Mouse (Mus musculus): ENCODE data around the gene Zfp618. TPM values are rescaled to one million over a fixed set of nuclear protein-coding genes. Genes with fewer than 3 reads are reported as not detected.
A peak's percentile ranks its signal among the peaks of the same experiment; 100 is the strongest.

Gene Zfp618
- polyA plus RNA-seq, 1 experiment: 0.60 TPM

DNA sequence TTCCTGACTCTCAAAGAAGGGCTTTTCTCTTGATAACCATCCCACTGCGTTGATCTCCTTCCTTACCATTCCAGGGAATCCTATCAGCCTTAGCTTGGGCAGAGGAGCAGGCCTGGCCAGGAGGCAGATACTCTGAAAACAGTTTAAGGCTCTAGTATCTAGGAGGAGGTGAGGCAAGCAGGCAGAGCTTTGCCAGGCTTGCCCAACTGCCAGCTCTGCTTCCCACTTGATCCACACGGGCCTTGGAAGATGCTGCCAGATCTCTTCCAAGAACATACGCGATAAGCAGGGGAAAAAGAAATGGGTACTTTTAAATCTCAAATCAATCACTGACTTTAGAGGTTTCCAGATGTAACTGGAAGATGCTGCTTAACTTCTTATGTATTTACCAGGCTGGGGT is 1.6 kb upstream of the Zfp618 start:
- no peak overlapping the region for H3K27ac ChIP-seq (ENCODE audit: insufficient read depth, low read depth, low read length)
- no peak for TF ChIP-seq POLR2A (IDR thresholded peaks at IDR 0.05; ENCODE audit: low read depth, low read length)
- no peak for TF ChIP-seq CTCF (IDR thresholded peaks at IDR 0.05; ENCODE audit: extremely low read depth, insufficient read length, insufficient replicate concordance, low read depth, low read length)

DNA sequence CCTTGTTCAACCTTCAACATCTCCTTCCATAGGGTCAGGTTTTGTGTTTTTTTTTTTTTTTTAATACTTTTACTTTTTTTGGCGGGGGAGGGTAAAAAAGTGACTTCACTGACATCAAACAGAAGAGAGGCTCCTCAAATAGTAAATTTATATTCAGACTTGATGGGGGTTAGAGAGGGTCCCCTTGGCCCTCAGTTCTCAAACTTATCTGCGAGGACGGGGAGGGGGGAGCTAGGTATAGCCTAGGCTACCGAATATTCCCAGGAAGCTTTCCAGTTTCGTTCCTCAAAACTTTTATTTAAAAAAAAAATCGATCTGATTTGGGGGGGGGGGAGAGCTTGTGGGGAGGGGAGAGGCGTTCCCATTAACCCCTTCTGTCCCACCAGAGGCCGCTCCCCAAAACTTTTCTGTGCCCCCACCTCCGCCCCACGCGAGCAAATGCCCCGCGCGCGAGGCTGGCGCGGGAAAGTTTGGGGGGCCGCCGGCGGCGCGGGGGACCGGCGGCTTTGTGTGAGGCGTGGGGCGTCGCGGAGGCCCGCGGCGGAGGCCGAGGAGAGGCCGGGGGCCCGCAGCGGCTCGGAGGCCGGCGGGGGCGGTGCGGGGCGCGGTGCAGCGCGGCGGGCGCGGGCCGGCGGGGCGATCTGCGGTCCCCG is 403 bp upstream of the Zfp618 start:
- Histone ChIP-seq H3K4me1 (ENCODE audit: control insufficient read depth, insufficient read depth, insufficient read length, low read length) (no peaks in the 10 kb centered on the region), H3K36me3 (ENCODE audit: control insufficient read depth, insufficient read depth, low read length) (no peaks in the 10 kb centered on the region), H3K4me3 (ENCODE audit: low read depth, low read length) (peak overlapping the region; percentile 56), H3K27ac (ENCODE audit: insufficient read depth, low read depth, low read length) (no peak overlapping the region), H3K27me3 (ENCODE audit: control insufficient read depth, insufficient read depth, low read length) (peaks cover 9% of the 10 kb centered on the region)
- 7% methylated on average over 37 of the region's 52 CpGs for WGBS
- TF ChIP-seq POLR2A (IDR thresholded peaks at IDR 0.05; ENCODE audit: low read depth, low read length): no peak
- no peak for TF ChIP-seq CTCF (IDR thresholded peaks at IDR 0.05; ENCODE audit: extremely low read depth, insufficient read length, insufficient replicate concordance, low read depth, low read length)

More for the DNA sequence above, 1.6 kb upstream of the Zfp618 start:
- Histone ChIP-seq H3K27me3 (ENCODE audit: control insufficient read depth, insufficient read depth, low read length) (peaks cover 9% of the 10 kb centered on the region), H3K4me1 (ENCODE audit: control insufficient read depth, insufficient read depth, insufficient read length, low read length) (no peaks in the 10 kb centered on the region), H3K36me3 (ENCODE audit: control insufficient read depth, insufficient read depth, low read length) (no peaks in the 10 kb centered on the region), H3K4me3 (ENCODE audit: low read depth, low read length) (no peak overlapping the region)
- WGBS: 67% methylated on average over 4 of the region's 4 CpGs

DNA sequence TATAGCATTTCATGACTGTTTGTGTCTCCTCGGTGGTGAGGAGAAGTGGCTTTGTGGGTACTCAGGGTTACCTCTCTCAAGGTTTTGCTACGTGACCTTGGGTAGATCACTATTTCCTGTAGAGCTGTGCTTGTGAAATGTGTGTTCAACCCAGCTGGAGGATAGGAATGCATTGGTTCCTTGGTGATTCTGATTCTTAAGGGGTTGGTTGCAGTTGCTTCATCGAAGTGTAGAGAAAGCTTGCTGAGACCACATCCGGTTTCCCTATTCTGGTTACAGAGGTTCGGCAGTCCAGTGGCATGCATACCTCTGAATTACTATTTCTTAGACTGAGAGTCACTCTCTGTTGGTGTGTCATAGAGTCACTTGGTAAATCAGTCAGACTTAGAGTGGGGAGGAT is 4.2 kb downstream of the Zfp618 start:
- 70% methylated on average over 5 of the region's 5 CpGs for WGBS

DNA sequence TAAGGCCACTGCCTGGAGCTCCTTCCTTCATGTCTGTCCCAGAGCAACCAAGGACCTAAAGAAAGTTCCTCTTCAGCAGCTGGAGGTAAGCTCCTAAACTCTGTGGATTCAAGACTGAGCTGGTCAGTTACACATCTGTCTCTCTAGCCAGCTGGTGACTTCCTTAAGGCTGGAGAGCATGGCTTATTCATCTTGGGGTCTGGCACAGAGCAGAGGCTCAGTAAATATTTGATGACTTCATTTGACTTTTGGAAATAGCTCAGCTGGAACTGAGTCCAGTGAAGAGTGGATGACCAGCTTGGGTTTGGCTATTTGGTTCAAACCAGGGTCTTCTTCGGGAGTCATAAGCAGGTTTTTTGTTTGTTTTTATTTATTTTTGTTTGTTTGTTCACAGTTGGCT is 6.6 kb downstream of the Zfp618 start:
- H3K4me3 ChIP-seq (ENCODE audit: low read depth, low read length): no peak overlapping the region
- no peaks in the 10 kb centered on the region for H3K27me3 ChIP-seq (ENCODE audit: control insufficient read depth, insufficient read depth, low read length)
- 69% methylated on average over 1 of the region's 1 CpGs for WGBS
- no peaks in the 10 kb centered on the region for H3K36me3 ChIP-seq (ENCODE audit: control insufficient read depth, insufficient read depth, low read length)
- peaks cover 1% of the 10 kb centered on the region; the same call in 1 of the 2 replicates for H3K4me1 ChIP-seq (ENCODE audit: control insufficient read depth, insufficient read depth, insufficient read length, low read length)
- TF ChIP-seq CTCF (IDR thresholded peaks at IDR 0.05; ENCODE audit: extremely low read depth, insufficient read length, insufficient replicate concordance, low read depth, low read length) (no peak), POLR2A (IDR thresholded peaks at IDR 0.05; ENCODE audit: low read depth, low read length) (no peak)
- H3K27ac ChIP-seq (ENCODE audit: insufficient read depth, low read depth, low read length): no peak overlapping the region

More for the DNA sequence above, 4.2 kb downstream of the Zfp618 start:
- H3K36me3 ChIP-seq (ENCODE audit: control insufficient read depth, insufficient read depth, low read length): no peaks in the 10 kb centered on the region
- H3K4me1 ChIP-seq (ENCODE audit: control insufficient read depth, insufficient read depth, insufficient read length, low read length): peaks cover 1% of the 10 kb centered on the region; the same call in 1 of the 2 replicates
- peaks cover 9% of the 10 kb centered on the region for H3K27me3 ChIP-seq (ENCODE audit: control insufficient read depth, insufficient read depth, low read length)
- H3K4me3 ChIP-seq (ENCODE audit: low read depth, low read length): no peak overlapping the region
- H3K27ac ChIP-seq (ENCODE audit: insufficient read depth, low read depth, low read length): no peak overlapping the region
- TF ChIP-seq POLR2A (IDR thresholded peaks at IDR 0.05; ENCODE audit: low read depth, low read length): no peak
- no peak for TF ChIP-seq CTCF (IDR thresholded peaks at IDR 0.05; ENCODE audit: extremely low read depth, insufficient read length, insufficient replicate concordance, low read depth, low read length)

DNA sequence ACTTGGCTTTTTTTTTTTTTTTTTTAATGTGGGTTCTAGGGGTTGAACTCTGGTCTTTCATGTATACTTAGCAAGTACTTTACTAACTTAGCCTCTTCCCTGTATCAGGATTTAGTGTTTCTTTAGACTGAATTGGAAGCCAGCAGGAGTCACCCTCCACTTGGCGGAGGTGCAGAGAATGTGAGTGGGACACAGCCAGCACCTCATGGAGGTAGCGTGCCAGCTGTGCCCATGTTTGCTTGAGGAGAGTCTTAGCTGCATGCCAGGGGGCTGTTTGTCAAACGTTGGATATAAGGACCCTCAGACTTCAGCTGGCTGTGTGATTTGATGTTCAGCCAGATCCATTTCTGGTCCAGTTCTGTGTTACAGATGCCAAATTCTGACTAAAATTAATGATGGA is 7.7 kb downstream of the Zfp618 start:
- peaks cover 1% of the 10 kb centered on the region; the same call in 1 of the 2 replicates for H3K4me1 ChIP-seq (ENCODE audit: control insufficient read depth, insufficient read depth, insufficient read length, low read length)
- no peak for TF ChIP-seq POLR2A (IDR thresholded peaks at IDR 0.05; ENCODE audit: low read depth, low read length)
- no peak for TF ChIP-seq CTCF (IDR thresholded peaks at IDR 0.05; ENCODE audit: extremely low read depth, insufficient read length, insufficient replicate concordance, low read depth, low read length)
- H3K4me3 ChIP-seq (ENCODE audit: low read depth, low read length): no peak overlapping the region
- H3K27ac ChIP-seq (ENCODE audit: insufficient read depth, low read depth, low read length): no peak overlapping the region
- no peaks in the 10 kb centered on the region for H3K27me3 ChIP-seq (ENCODE audit: control insufficient read depth, insufficient read depth, low read length)
- no peaks in the 10 kb centered on the region for H3K36me3 ChIP-seq (ENCODE audit: control insufficient read depth, insufficient read depth, low read length)
- 71% methylated on average over 3 of the region's 3 CpGs for WGBS

DNA sequence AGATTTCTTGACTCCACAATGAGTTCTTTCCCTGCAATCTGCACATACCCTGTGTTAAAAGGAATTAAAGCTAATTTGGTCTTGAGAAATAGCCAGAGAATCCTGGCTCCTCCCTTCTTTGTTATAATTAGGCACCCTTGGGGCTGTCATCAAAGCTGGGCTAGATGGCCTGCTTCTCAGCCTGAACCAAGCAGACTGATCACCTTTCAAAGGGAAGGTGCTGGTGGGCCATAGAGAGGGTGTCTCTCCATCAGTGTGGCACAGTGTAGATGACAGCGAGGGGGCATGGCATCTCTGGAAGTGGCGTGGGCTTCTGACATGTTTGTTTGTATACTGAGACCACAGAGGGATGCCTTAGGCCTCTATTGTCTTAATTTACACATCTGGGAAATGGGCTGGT is 9.5 kb downstream of the Zfp618 start:
- TF ChIP-seq POLR2A (IDR thresholded peaks at IDR 0.05; ENCODE audit: low read depth, low read length): no peak
- Histone ChIP-seq H3K27ac (ENCODE audit: insufficient read depth, low read depth, low read length) (no peak overlapping the region), H3K4me1 (ENCODE audit: control insufficient read depth, insufficient read depth, insufficient read length, low read length) (peaks cover 1% of the 10 kb centered on the region; the same call in 1 of the 2 replicates), H3K4me3 (ENCODE audit: low read depth, low read length) (no peak overlapping the region), H3K27me3 (ENCODE audit: control insufficient read depth, insufficient read depth, low read length) (no peaks in the 10 kb centered on the region), H3K36me3 (ENCODE audit: control insufficient read depth, insufficient read depth, low read length) (no peaks in the 10 kb centered on the region)
- 88% methylated on average over 2 of the region's 2 CpGs for WGBS

DNA sequence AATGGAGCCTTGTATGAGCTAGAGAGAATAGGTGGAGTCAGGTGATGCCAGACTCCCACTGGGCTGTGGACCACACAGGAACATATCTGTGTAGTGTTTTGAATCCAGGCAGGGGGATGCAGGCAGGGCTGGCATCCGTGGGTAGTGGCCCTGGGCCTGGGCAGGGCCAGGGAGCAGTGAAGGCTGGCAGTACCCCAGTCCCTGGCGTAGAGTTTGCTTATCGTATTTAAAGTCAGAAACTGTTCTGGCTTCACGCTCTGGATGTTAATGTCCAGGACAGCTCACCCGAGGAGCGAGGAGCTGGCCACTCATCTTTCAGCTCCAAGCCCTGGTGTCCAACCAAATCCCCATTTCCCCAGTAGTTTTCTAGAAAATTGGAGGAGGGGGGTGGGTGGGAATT is 10.2 kb downstream of the Zfp618 start:
- no peak for TF ChIP-seq POLR2A (IDR thresholded peaks at IDR 0.05; ENCODE audit: low read depth, low read length)
- no peak for TF ChIP-seq CTCF (IDR thresholded peaks at IDR 0.05; ENCODE audit: extremely low read depth, insufficient read length, insufficient replicate concordance, low read depth, low read length)
- H3K27me3 ChIP-seq (ENCODE audit: control insufficient read depth, insufficient read depth, low read length): no peaks in the 10 kb centered on the region
- H3K36me3 ChIP-seq (ENCODE audit: control insufficient read depth, insufficient read depth, low read length): no peaks in the 10 kb centered on the region
- H3K27ac ChIP-seq (ENCODE audit: insufficient read depth, low read depth, low read length): no peak overlapping the region
- peaks cover 1% of the 10 kb centered on the region; the same call in 1 of the 2 replicates for H3K4me1 ChIP-seq (ENCODE audit: control insufficient read depth, insufficient read depth, insufficient read length, low read length)
- 88% methylated on average over 6 of the region's 6 CpGs for WGBS
- no peak overlapping the region for H3K4me3 ChIP-seq (ENCODE audit: low read depth, low read length)

Data from small intestine, adult 2 months (tissue).